Mouse (Mus musculus) kidney, postnatal 0 days (tissue): ENCODE data around the gene Efl1. TPM values are rescaled to one million over a fixed set of nuclear protein-coding genes. Genes with fewer than 3 reads are reported as not detected.

Experiments
- ATAC-seq: fragments of 200-750 bp; cut with Nextera tagmentation; replicated peaks from 2 replicates; pipeline ENCODE4 v1.8.0; 2017; ENCODE audit warnings: low read depth, moderate number of reproducible peaks, moderate TSS enrichment, moderate library complexity; ENCODE audit not compliant: low FRiP score
- DNase-seq: peaks from one replicate; pipeline ENCODE4 v3.0.0-alpha.2; 2016; ENCODE audit warnings: low spot score
- H3K27ac ChIP-seq: fragments of 300-500 bp; sonication (generic); 2 replicates; pipeline ENCODE4 v1.5.1; 2014; ENCODE audit warnings: mild to moderate bottlenecking
- H3K27me3 ChIP-seq: fragments of 300-500 bp; sonication (generic); 2 replicates; pipeline ENCODE4 v1.6.1; 2014; ENCODE audit warnings: low read length, mixed read lengths; ENCODE audit not compliant: insufficient read depth
- H3K36me3 ChIP-seq: fragments of 300-500 bp; sonication (generic); 2 replicates; pipeline ENCODE4 v1.6.1; 2014; ENCODE audit warnings: low read length, mixed read lengths; ENCODE audit not compliant: insufficient read depth
- H3K4me1 ChIP-seq: fragments of 300-500 bp; sonication (generic); replicated peaks from 2 replicates; pipeline ENCODE4 v1.6.1; 2014; ENCODE audit warnings: antibody characterized with exemption, low read length, mixed read lengths; ENCODE audit not compliant: insufficient read depth
- H3K4me2 ChIP-seq: fragments of 300-500 bp; sonication (generic); 2 replicates; pipeline ENCODE4 v1.6.1; 2014; ENCODE audit warnings: mild to moderate bottlenecking, low read length, moderate library complexity, mixed read lengths
- H3K4me3 ChIP-seq: fragments of 300-500 bp; sonication (generic); replicated peaks from 2 replicates; pipeline ENCODE4 v1.5.1; 2014; ENCODE audit warnings: low read depth, low read length
- H3K9ac ChIP-seq: fragments of 300-500 bp; sonication (generic); 2 replicates; pipeline ENCODE4 v1.6.1; 2014; ENCODE audit warnings: low read depth, low read length
- H3K9me3 ChIP-seq: fragments of 300-500 bp; sonication (generic); replicated peaks from 2 replicates; pipeline ENCODE4 v1.6.1; 2016; ENCODE audit warnings: low read length, inconsistent platforms, mixed read lengths
- CTCF ChIP-seq: IDR thresholded peaks from 2 replicates; pipeline ENCODE4 v1.5.1; 2016; ENCODE audit warnings: antibody characterized with exemption, low read depth, mild to moderate bottlenecking, moderate library complexity
- WGBS: fragments of 180-500 bp; shearing (Covaris S2); extraction: QIAGEN DNeasy Blood & Tissue Kit; methylation state at CpG from one replicate; pipeline ENCODE4 v1.1.7; 2014; 5-methylcytosine and 5-hydroxymethylcytosine counted together
- polyA plus RNA-seq: library from polyadenylated mRNA; unstranded; fragments of >200 nt; fragmentation: Nextera tagmentation; extraction: Ambion mirVana; gene quantifications from 2 replicates; pipeline ENCODE4 v1.2.1, GENCODE M21; 2015

Efl1 gene
- polyA plus RNA-seq, 1 experiment from 2014 or later: 15.9 TPM

DNA sequence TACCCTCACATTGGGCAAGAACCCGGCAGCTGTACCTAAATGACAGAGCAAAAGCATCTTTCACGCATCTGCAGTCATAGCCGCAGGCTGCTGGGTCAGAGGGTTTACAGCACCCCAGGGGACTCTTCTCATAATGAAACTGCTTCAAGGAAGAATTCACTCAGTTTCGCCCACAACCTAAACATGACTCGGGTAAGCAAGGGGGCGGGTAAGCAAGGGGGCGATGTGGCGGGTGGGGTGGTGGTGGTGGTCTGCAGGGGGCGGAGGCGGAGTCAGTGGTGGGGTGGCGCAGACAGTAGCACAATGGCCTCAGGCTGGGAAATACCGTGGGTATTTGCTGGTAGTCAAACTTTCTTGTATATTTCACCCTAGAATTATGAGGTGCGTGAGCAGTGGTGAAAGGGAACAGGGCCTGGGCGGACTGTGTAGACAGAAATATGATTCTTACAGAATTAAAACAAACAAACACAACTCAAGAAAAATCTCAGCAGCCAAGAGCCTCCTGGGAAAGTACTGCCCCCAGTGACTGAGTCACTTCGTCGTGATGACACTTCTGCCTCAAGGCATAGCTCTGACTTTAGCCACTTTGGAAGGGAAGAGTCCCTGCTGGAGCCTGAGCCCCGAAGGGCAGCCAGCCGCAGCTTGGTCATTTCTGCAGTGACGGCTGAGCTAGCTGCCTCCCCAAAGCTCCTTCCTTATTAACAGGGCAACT lies 162.9 kb downstream of the Efl1 start:
- Histone ChIP-seq H3K36me3 (no peaks in the 10 kb centered on the region), H3K27ac (peak overlapping the region; percentile 39; the same call in 1 of the 2 replicates), H3K4me1 (no peaks in the 10 kb centered on the region), H3K4me2 (peak overlapping the region; percentile 46), H3K9me3 (no peaks in the 10 kb centered on the region), H3K9ac (no peak overlapping the region), H3K27me3 (no peaks in the 10 kb centered on the region), H3K4me3 (0 out of 2 replicates have a peak overlapping the region, but pooled peaks have one; percentile 9)
- ATAC-seq (0 out of 2 replicates have a peak, but pooled peaks have one; percentile 25), DNase-seq (peak; percentile 65)
- no peak for TF ChIP-seq CTCF
- 26% methylated on average over 19 of the region's 19 CpGs for WGBS

DNA sequence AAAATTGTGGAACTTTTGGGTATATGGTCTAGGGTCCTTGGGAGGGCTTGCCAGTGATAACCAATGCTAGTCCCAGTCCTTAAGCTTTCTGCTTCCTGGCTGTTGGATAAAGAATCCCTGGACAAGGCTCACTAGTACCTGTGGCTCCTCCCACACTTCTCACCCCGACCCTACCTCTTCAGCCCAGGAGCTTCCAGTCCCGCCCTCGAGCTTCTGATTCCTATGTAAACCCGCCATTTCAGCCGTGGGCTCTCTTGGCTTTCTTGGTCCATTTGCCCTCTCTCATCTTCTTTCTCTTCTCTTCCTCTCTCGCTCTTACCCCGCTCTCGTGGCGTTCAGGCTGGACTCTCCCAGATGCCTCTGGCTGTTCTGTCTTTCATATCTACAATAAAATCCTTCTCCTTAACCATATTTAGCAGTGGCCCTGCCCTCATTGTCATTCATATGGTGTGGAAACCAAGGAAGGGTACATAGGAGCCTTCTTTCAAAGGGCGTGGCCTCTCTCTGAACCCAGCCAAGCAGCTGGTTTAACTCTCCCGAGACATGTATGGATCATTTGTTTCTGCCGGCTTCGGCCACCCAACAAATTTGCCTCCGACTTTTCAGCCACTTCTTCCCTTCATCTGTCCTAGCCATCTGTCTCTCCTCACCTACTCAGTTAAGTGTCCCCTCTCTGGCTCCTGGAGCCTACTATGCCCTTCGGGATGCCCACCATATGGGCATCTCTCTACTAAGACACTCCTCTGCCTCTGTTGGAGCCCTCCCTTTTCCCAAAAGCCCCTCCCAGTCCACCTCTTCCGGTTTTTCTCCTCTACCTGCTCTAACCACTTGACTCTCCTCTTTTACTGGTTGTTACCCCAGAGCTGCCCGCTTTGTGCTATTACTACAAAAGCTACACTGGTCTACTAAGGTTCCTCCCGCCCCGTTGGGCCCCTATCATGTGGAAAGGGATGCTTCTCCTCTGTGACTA lies 164.1 kb downstream of the Efl1 start:
- ATAC-seq (no peak), DNase-seq (no peak)
- Histone ChIP-seq H3K4me3 (no peak overlapping the region), H3K4me2 (no peak overlapping the region), H3K4me1 (no peaks in the 10 kb centered on the region), H3K27me3 (no peaks in the 10 kb centered on the region), H3K9me3 (no peaks in the 10 kb centered on the region), H3K9ac (no peak overlapping the region), H3K27ac (no peak overlapping the region), H3K36me3 (no peaks in the 10 kb centered on the region)
- TF ChIP-seq CTCF: no peak
- WGBS: 77% methylated on average over 19 of the region's 19 CpGs

DNA sequence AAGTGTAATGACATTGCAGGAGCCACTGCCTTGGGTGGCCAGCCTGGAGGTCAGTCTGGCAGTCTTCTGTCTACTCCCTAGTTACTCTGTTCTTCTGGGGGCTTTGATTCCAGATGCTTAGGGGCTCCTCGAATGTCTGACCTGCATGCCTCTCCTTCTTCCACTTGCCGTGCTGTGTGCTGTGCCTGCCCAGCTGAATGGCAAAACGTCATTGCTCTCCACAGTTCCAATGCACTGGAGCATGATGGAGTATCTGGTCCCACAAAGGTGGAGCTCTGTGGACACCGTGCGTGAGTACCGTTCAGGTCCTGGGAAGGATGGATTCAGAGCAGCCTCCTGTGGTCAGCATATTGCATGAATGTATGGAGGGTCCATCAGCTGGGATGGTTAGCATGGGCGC lies 171.1 kb downstream of the Efl1 start:
- H3K27me3 ChIP-seq: no peaks in the 10 kb centered on the region
- no peak for ATAC-seq
- no peaks in the 10 kb centered on the region for H3K4me1 ChIP-seq
- WGBS: 92% methylated on average over 7 of the region's 7 CpGs
- no peak for TF ChIP-seq CTCF
- no peak overlapping the region for H3K4me3 ChIP-seq
- no peak for DNase-seq
- H3K4me2 ChIP-seq: no peak overlapping the region
- no peaks in the 10 kb centered on the region for H3K9me3 ChIP-seq
- no peak overlapping the region for H3K27ac ChIP-seq
- no peaks in the 10 kb centered on the region for H3K36me3 ChIP-seq
- no peak overlapping the region for H3K9ac ChIP-seq

DNA sequence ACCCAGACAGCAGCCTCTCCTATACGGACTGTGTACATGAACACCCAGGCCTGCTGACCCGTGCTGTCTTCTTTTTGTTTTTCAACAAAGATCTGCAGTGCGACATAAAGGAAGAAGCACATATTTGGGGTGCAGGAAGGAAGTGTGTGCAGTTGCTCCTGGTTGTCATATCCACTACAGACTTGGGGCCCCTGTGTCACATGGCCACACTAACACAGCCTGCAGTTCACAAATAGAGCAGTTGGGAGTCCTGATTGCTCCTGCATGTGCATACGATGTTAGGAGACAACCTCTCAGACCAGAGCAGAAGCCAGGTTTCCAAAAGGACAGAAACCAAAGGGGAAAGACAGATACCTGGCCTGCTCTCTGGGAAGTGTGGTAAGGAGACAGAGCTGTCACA lies 172.2 kb downstream of the Efl1 start:
- no peak overlapping the region for H3K27ac ChIP-seq
- no peak overlapping the region for H3K4me3 ChIP-seq
- H3K9me3 ChIP-seq: no peaks in the 10 kb centered on the region
- no peaks in the 10 kb centered on the region for H3K36me3 ChIP-seq
- no peaks in the 10 kb centered on the region for H3K4me1 ChIP-seq
- no peak overlapping the region for H3K9ac ChIP-seq
- H3K4me2 ChIP-seq: no peak overlapping the region
- WGBS: 67% methylated on average over 4 of the region's 4 CpGs
- ATAC-seq: no peak
- no peak for DNase-seq
- no peak for TF ChIP-seq CTCF
- H3K27me3 ChIP-seq: no peaks in the 10 kb centered on the region

DNA sequence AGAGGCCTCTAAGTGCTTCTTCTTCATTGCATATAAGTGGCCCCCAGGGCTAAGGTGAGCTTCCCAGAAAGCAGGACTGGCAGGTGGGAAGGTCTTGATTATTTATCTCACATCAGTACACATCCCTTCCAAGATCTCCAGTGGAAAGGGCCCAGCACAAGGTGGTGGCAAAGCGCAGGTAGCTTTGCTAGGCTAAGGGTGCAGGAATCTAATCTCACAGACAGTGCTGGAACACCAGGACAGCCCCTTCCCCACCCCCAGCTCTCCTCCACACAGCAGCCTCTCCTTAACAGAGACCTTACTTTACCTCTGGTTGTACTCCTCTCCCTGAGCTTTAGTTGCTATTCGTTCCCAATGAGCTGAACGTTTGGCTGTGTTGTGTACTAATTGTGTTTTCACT lies 173.1 kb downstream of the Efl1 start:
- no peak overlapping the region for H3K9ac ChIP-seq
- DNase-seq: no peak
- H3K4me1 ChIP-seq: no peaks in the 10 kb centered on the region
- no peaks in the 10 kb centered on the region for H3K36me3 ChIP-seq
- no peak overlapping the region for H3K27ac ChIP-seq
- TF ChIP-seq CTCF: no peak
- 62% methylated on average over 3 of the region's 3 CpGs for WGBS
- H3K9me3 ChIP-seq: no peaks in the 10 kb centered on the region
- no peak for ATAC-seq
- H3K27me3 ChIP-seq: no peaks in the 10 kb centered on the region
- no peak overlapping the region for H3K4me2 ChIP-seq
- no peak overlapping the region for H3K4me3 ChIP-seq

DNA sequence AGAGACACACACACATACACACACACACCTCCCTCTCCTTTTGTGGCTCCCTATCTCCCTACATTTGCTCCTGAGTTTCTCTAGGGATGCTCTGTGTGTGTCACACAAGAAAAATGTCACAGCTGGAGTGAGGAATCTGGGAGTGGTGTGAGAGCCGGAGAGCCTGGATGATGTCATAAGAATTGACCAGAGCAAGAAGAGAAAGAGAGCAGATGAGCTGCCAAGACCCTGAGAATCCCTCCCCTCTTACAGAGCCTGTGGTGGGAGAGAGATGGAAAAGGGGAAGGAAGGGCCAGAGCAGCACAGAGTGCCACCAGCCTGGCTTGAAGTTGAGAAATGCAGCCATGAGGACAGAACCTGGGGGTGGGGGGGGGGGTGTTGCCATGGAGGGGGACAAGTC lies 174.1 kb downstream of the Efl1 start:
- no peak overlapping the region for H3K9ac ChIP-seq
- WGBS: 46% methylated on average over 1 of the region's 1 CpGs
- H3K27me3 ChIP-seq: no peaks in the 10 kb centered on the region
- ATAC-seq: no peak
- peak; percentile 71 for DNase-seq
- TF ChIP-seq CTCF: no peak
- no peaks in the 10 kb centered on the region for H3K9me3 ChIP-seq
- H3K27ac ChIP-seq: no peak overlapping the region
- no peak overlapping the region for H3K4me2 ChIP-seq
- no peaks in the 10 kb centered on the region for H3K36me3 ChIP-seq
- H3K4me1 ChIP-seq: no peaks in the 10 kb centered on the region
- H3K4me3 ChIP-seq: no peak overlapping the region

Other genes starting within 250 kb of the Efl1 start
- gene Saxo2, start 86 bp upstream of the Efl1 start, polyA plus RNA-seq: 6.8 and 8.0 TPM in 2 replicates
- gene Mex3b, start 218.7 kb downstream of the Efl1 start, polyA plus RNA-seq: 11.2 and 11.3 TPM in 2 replicates